Mouse (Mus musculus): Measurements from ENCODE around the gene Ggta1. TPM values are rescaled to one million over a fixed set of nuclear protein-coding genes. Genes with fewer than 3 reads are reported as not detected.

Ggta1 gene
- polyA plus RNA-seq, 1 experiment = 0.68 TPM

DNA sequence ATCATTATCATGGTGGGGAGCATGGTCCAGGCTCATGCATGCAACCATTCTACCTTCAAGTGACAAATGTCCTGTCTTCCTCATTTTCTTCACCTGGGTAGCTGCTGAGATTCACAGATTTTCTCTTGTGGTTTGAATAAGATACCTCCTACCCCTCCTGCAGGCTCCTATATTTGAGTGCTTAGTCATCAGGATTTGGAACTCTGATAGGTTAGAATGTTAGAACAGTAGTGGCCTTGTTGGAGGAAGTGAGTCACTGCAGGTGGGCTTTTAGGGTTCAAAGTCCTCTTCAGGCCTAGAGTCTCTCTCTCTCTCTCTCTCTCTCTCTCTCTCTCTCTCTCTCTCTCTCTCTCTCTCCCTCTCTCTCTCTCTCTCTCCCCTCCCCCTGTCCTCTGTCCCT, 2.6 kb upstream of the Ggta1 start:
- Histone ChIP-seq H3K4me3 (ENCODE audit: control insufficient read depth, low read depth, low read length) (no peak overlapping the region), H3K4me1 (ENCODE audit: control insufficient read depth, insufficient read depth, low read length) (peaks cover 10% of the 10 kb centered on the region), H3K36me3 (ENCODE audit: control insufficient read depth, insufficient read depth, low read length) (no peaks in the 10 kb centered on the region), H3K27me3 (ENCODE audit: control insufficient read depth, insufficient read depth, low read length) (0 out of 2 replicates have a peak, but pooled peaks cover 2% of the 10 kb centered on the region), H3K27ac (ENCODE audit: control insufficient read depth, insufficient read depth, low read depth, low read length) (no peak overlapping the region)
- TF ChIP-seq POLR2A (IDR thresholded peaks at IDR 0.05; ENCODE audit: control insufficient read depth, low read depth, low read length) (no peak), CTCF (IDR thresholded peaks at IDR 0.05; ENCODE audit: control insufficient read depth, insufficient read depth, insufficient replicate concordance, low read depth, low read length) (no peak)

DNA sequence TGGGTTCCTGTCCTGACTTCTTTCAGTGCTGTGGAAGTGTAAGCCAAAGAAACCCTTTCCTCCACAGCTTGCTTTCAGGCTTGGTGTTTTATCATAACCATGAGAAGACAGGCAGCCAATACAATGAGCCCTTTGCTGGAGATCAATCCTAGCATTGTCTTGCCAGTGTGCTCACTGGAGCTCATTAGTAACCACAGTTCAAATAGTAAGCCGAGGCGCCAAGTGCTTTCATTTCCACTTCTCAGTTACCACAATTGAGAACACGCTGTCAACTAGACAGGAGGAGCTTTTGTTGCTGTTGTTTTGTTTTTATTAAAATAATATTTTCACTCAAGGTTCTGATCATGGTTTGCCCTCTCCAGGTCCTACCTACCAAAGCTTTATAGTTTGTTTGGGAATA, 1.5 kb upstream of the Ggta1 start:
- Histone ChIP-seq H3K27me3 (ENCODE audit: control insufficient read depth, insufficient read depth, low read length) (peaks cover 2% of the 10 kb centered on the region; the same call in 1 of the 2 replicates), H3K4me1 (ENCODE audit: control insufficient read depth, insufficient read depth, low read length) (peaks cover 10% of the 10 kb centered on the region), H3K4me3 (ENCODE audit: control insufficient read depth, low read depth, low read length) (no peak overlapping the region), H3K36me3 (ENCODE audit: control insufficient read depth, insufficient read depth, low read length) (no peaks in the 10 kb centered on the region), H3K27ac (ENCODE audit: control insufficient read depth, insufficient read depth, low read depth, low read length) (no peak overlapping the region)
- TF ChIP-seq CTCF (IDR thresholded peaks at IDR 0.05; ENCODE audit: control insufficient read depth, insufficient read depth, insufficient replicate concordance, low read depth, low read length) = no peak
- TF ChIP-seq POLR2A (IDR thresholded peaks at IDR 0.05; ENCODE audit: control insufficient read depth, low read depth, low read length) = no peak

DNA sequence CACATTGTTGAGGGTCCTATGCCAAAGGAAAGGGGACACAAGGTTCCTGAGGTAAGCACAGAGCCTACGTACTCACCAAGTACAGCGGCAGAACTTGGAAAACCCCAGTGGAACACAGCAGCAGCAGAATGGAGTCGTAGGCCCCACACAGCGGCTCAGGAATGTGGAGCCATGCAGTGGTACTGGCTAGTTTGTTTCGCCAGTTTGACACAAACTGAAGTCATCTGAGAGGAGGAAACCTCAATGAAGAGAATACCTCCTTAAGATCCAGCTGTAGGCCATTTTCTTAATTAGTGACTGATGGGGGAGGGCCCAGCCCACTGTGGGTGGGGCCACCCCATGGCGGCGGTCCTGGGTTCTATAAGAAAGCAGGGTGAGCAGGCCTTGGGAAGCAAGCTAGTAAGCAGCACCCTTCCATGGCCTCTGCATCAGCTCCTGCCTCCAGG, 1.1 kb upstream of the Ggta1 start:
- H3K4me3 ChIP-seq (ENCODE audit: control insufficient read depth, low read depth, low read length) = no peak overlapping the region
- peaks cover 10% of the 10 kb centered on the region for H3K4me1 ChIP-seq (ENCODE audit: control insufficient read depth, insufficient read depth, low read length)
- H3K27ac ChIP-seq (ENCODE audit: control insufficient read depth, insufficient read depth, low read depth, low read length) = no peak overlapping the region
- no peaks in the 10 kb centered on the region for H3K36me3 ChIP-seq (ENCODE audit: control insufficient read depth, insufficient read depth, low read length)
- H3K27me3 ChIP-seq (ENCODE audit: control insufficient read depth, insufficient read depth, low read length) = peaks cover 2% of the 10 kb centered on the region; the same call in 1 of the 2 replicates
- TF ChIP-seq POLR2A (IDR thresholded peaks at IDR 0.05; ENCODE audit: control insufficient read depth, low read depth, low read length) (no peak), CTCF (IDR thresholded peaks at IDR 0.05; ENCODE audit: control insufficient read depth, insufficient read depth, insufficient replicate concordance, low read depth, low read length) (no peak)

DNA sequence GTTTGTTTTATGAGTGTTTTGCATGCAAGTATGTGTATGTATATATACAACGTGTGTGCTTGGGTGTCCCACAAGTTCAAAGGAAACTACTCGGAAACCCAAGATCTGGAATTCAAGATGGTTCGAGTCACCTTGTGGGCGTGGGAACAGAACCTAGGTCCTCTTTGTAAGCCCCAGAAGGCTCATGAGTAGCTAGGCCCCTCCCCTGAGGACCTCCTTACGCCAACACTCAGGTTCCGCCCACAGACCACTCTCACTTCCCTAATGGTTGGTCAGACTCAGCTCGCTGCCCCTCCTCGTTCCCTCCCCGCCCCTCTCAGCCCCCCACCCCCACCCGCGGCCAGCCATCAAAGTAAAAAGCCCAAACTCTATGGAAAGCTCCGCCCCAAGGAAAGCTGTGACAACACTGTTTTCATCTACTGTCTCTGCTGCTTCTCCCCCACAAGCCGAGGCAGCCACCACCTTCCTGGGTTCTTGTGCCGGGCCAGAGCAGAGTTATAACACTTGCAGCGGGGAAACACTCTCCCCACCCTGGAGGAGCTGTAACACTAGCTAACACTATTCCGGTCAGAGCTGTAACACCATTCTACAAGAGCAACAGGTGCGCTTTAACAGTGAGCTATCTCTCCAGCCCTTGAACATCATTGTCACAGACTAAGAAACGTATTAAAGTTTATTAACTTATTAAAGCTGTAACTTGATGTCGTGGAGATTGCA, 499 bp upstream of the Ggta1 start:
- H3K4me3 ChIP-seq (ENCODE audit: control insufficient read depth, low read depth, low read length) = no peak overlapping the region
- no peaks in the 10 kb centered on the region for H3K36me3 ChIP-seq (ENCODE audit: control insufficient read depth, insufficient read depth, low read length)
- TF ChIP-seq CTCF (IDR thresholded peaks at IDR 0.05; ENCODE audit: control insufficient read depth, insufficient read depth, insufficient replicate concordance, low read depth, low read length) (no peak), POLR2A (IDR thresholded peaks at IDR 0.05; ENCODE audit: control insufficient read depth, low read depth, low read length) (no peak)
- H3K27me3 ChIP-seq (ENCODE audit: control insufficient read depth, insufficient read depth, low read length) = peaks cover 2% of the 10 kb centered on the region; the same call in 1 of the 2 replicates
- H3K4me1 ChIP-seq (ENCODE audit: control insufficient read depth, insufficient read depth, low read length) = peaks cover 10% of the 10 kb centered on the region
- H3K27ac ChIP-seq (ENCODE audit: control insufficient read depth, insufficient read depth, low read depth, low read length) = no peak overlapping the region

DNA sequence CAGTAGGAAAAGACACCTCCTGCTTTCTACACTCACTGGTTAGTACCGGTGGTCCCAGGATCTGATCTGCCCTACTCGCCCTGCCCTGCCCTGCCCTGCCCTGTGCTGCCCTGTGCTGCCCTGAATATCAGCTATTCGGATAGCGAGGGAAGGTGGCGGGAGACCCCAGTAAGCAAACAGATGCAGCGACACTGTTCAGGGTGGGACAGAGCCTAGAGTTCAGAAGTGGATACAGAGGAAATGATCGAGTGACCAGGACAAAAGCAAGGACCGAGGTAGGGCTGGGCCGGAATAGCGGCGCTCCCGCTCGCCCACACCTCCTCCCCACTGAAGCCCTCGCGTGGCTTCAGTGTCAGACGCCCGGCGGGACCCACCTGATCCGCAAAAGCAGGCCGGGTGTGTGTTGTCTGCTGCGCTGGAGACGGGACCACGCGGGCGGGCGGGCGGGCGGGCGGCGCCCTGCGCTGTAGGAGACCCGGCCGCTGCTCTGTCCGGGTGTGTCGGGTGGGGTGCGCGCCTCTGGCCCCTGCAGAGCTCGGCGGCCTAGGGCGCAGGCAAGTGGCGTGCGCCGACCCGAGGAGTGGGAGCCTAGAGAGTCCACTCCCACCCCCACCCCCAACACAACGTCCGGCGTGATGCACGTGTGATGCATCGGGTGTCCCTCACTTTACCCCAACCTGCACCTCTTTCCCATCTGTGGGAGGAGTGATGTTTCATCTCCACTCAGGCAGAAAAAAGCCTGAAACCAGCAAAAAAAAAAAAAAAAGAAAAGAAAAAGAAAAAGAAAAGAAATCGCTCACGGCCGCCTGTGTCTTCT, 852 bp downstream of the Ggta1 start:
- Histone ChIP-seq H3K36me3 (ENCODE audit: control insufficient read depth, insufficient read depth, low read length) (no peaks in the 10 kb centered on the region), H3K27ac (ENCODE audit: control insufficient read depth, insufficient read depth, low read depth, low read length) (no peak overlapping the region), H3K4me1 (ENCODE audit: control insufficient read depth, insufficient read depth, low read length) (peaks cover 10% of the 10 kb centered on the region), H3K27me3 (ENCODE audit: control insufficient read depth, insufficient read depth, low read length) (peaks cover 2% of the 10 kb centered on the region; the same call in 1 of the 2 replicates), H3K4me3 (ENCODE audit: control insufficient read depth, low read depth, low read length) (peak overlapping the region; percentile 38)
- TF ChIP-seq POLR2A (IDR thresholded peaks at IDR 0.05; ENCODE audit: control insufficient read depth, low read depth, low read length) (no peak), CTCF (IDR thresholded peaks at IDR 0.05; ENCODE audit: control insufficient read depth, insufficient read depth, insufficient replicate concordance, low read depth, low read length) (no peak)

DNA sequence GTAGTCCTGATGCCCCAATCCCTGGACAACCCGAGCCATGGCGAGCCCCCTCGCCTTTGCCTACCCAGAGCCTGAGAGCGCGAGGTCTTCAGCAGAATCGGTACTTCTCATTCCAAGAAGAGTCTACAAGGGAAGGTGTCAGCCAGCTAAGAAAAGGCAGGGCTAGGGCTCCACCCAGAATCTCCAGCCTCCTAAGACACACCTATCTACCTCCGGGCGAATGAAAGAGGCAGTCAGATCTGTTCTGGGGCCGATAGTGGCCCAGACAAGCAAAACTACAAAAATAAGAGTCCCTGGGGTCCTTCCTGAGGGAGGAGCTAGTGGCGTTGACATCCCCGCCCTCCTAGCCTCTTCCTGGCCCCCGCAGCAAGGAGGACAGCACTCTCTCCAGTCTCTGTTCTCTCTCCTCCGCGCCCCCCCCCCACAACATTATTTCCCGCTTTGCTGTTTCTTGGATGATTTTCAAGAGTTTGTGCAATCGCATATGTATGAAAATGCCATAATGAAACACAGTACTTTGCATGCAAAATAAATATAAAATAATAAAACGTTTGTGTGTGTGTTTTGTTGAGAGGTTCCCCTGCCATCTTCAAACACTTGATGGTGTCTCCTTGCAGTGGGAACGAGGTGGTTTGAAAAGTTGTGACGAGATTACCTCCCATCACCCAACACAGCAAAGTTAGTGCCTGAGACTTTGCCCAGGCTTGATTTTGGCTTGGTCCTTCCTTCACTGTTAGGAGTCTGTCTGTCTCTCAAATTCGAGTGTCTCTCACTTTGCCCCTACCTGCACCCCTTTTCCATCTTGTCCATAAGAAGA, 1.7 kb downstream of the Ggta1 start:
- Histone ChIP-seq H3K4me3 (ENCODE audit: control insufficient read depth, low read depth, low read length) (peak overlapping the region; percentile 35), H3K36me3 (ENCODE audit: control insufficient read depth, insufficient read depth, low read length) (no peaks in the 10 kb centered on the region), H3K27me3 (ENCODE audit: control insufficient read depth, insufficient read depth, low read length) (peaks cover 2% of the 10 kb centered on the region; the same call in 1 of the 2 replicates), H3K27ac (ENCODE audit: control insufficient read depth, insufficient read depth, low read depth, low read length) (no peak overlapping the region), H3K4me1 (ENCODE audit: control insufficient read depth, insufficient read depth, low read length) (peaks cover 10% of the 10 kb centered on the region)
- TF ChIP-seq POLR2A (IDR thresholded peaks at IDR 0.05; ENCODE audit: control insufficient read depth, low read depth, low read length) (no peak), CTCF (IDR thresholded peaks at IDR 0.05; ENCODE audit: control insufficient read depth, insufficient read depth, insufficient replicate concordance, low read depth, low read length) (no peak)
